Mouse (Mus musculus) ES-Bruce4 (cell line): ENCODE results near the gene Srp54b.
"Not testable (repeated sequence)": the region's sequence is repeated elsewhere in the genome, so short reads cannot be mapped to it uniquely, and the experiment has no call there.

Experiments
- CTCF ChIP-seq: IDR thresholded peaks from one replicate; pipeline ENCODE4 v1.8.1; 2011; ENCODE audit warnings: low read depth, low read length
- EP300 ChIP-seq: IDR thresholded peaks from 2 replicates; pipeline ENCODE4 v1.6.1; 2011; ENCODE audit warnings: low read depth, low read length; ENCODE audit not compliant: insufficient read depth
- POLR2A ChIP-seq: IDR thresholded peaks from one replicate; pipeline ENCODE4 v1.8.1; 2011; ENCODE audit warnings: low read length; ENCODE audit not compliant: insufficient read depth

DNA sequence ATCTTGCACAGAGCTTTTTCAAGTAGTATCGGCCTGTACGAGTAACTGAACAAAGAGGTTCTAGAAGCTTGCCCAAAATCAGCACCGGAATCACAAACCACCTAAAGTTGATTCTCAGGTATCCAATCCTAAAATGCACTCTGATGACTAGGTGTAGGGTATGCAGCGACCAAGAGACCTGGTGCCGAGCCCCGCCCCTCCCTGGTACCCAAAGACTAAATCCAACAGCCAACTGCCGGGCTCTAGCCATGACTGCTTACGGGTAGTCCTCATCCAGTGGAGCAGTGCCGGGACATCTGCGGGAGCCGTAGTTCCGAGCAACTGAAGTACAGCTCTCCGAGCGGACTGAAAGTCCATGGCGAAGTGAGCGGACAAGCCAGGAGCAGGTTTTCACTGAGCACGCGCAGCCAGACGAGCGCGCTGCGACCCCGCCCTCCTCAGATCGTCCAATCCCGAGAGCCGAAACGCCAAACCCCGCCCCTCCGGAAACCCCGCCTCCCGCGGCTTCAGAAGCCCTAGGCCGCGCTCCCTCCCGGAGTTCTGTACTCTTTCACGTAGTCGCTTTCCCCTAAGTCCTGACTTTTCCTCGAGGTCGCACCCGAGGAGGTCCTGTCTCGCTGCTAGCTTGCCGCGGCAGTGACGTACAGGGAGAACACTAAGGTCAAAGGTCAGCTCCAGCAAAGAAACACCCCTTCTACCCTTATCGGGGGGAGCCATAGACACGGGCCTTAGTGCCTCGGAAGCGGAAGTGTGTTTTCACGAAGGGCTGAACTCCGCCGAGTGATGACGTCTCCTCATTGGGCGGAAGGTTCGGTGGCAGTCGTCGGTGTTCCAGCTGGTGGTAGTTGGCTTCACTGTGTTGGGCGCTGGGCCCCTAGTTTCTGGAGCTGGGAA is 75.0 kb downstream of the Srp54b start, which contains the start of gene Srp54c:
- TF ChIP-seq CTCF, POLR2A, EP300: not testable (repeated sequence)
